ENCODE assay signal across 8 mouse cellular contexts in the genomic region with DNA sequence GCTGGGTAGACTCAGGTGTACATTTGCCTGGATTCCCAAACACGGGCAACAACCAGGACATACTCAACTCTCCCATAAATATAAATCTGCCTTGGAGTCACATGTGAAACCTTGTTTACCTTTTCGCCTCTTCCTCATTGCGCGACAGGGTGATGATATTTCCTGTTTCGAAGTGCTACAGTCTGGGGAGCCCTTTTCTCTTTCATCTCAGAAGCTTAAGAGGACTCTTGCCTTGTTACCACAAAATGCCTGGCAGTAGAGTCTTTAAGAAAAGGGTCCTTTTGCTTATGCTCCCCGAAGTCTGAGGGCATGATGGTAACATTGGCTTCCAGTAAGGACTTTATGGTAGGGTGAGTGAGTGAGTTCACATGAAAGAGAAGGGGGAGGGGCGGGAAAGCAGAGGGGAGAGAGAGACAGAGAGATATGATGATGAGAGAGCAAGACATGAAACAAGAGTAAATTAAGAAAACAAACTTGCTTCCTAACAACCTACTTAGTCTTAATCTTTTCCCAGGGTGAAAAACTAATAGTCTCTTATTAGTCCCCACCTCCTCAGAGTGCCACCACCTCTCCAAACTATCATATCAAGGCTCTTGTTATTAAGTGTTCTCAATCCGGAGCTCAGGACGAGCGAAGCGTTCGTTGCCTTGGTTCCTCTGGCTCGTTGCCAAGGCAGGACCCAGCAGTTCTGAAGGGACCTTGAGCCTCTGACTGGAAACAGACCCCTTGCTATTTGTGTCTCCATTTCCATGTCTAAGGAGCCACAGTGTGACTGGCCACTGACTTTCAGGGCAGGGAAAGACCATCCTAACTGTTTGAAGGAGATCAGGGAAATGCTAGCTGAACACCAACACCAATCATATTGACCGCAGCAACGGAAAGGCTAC.
DNase-seq lines count a peak whose midpoint lies in the region; ATAC-seq and TF ChIP-seq lines count a peak whose summit lies in the region.

No protein-coding gene starts in this region.

- no peak overlapping the region for H3K4me3 ChIP-seq in spleen, adult 2 months (ENCODE audit: extremely low read depth, insufficient read depth, insufficient read length)
- H3K4me3 ChIP-seq in lung, embryonic 16.5 days (ENCODE audit: low read length) = no peak overlapping the region

- ATAC-seq in lung, embryonic 16.5 days (ENCODE audit: low read depth) = peak; percentile 73
- ATAC-seq in megakaryocyte-erythroid progenitor cell, adult 5-6 weeks (replicated peaks; ENCODE audit: low FRiP score, low TSS enrichment, poor library complexity, severe bottlenecking) = no peak

- no peak for TF ChIP-seq POLR2A in spleen, adult 2 months (IDR thresholded peaks at IDR 0.05; ENCODE audit: low read depth, low read length)

- H3K27ac ChIP-seq in spleen, adult 2 months (ENCODE audit: insufficient read depth, low read length) = peak overlapping the region; percentile 33; the same call in 1 of the 2 replicates
- H3K27ac ChIP-seq in lung, embryonic 16.5 days (ENCODE audit: low read length) = no peak overlapping the region

- no peaks in the 10 kb centered on the region for H3K4me1 ChIP-seq in spleen, adult 2 months (ENCODE audit: control insufficient read depth, insufficient read depth, insufficient read length)
- H3K4me1 ChIP-seq in lung, embryonic 16.5 days (replicated peaks; ENCODE audit: control insufficient read depth, insufficient read depth, low read length) = peaks cover 9% of the 10 kb centered on the region

- intact Hi-C loops in gastrocnemius, postnatal 36 days (cut with DNase I) = no loop called here

- H3K9me3 ChIP-seq in lung, embryonic 16.5 days (ENCODE audit: control insufficient read depth, low read length) = no peaks in the 10 kb centered on the region

- no peaks in the 10 kb centered on the region for H3K27me3 ChIP-seq in spleen, adult 2 months (ENCODE audit: control insufficient read depth, insufficient read depth, low read length)
- H3K27me3 ChIP-seq in lung, embryonic 16.5 days (ENCODE audit: control insufficient read depth, insufficient read depth, low read depth, low read length) = no peaks in the 10 kb centered on the region

- 64% methylated on average over 15 of the region's 15 CpGs for WGBS in spleen, adult 2 months
- WGBS in lung, embryonic 16.5 days = 29% methylated on average over 15 of the region's 15 CpGs

- no peak for TF ChIP-seq CTCF in spleen, adult 2 months (IDR thresholded peaks at IDR 0.05; ENCODE audit: extremely low read depth, insufficient read depth, insufficient read length, insufficient replicate concordance)

- H3K4me2 ChIP-seq in lung, embryonic 16.5 days (ENCODE audit: low read depth, low read length) = no peak overlapping the region

- no peaks in the 10 kb centered on the region for H3K36me3 ChIP-seq in spleen, adult 2 months (ENCODE audit: control insufficient read depth, insufficient read depth, low read length)
- H3K36me3 ChIP-seq in lung, embryonic 16.5 days (ENCODE audit: control insufficient read depth, insufficient read depth, low read length) = no peaks in the 10 kb centered on the region

- DNase-seq in cerebellum, adult 11 months = peak; percentile 4
- DNase-seq in cerebellum, adult 8-10 months = no peak
- DNase-seq in spleen, adult 2 months (ENCODE audit: low read depth in 1 of 2, low spot score in 2 of 2) = peak in 1 of 2 experiments; percentile 36
- no peak for DNase-seq in spleen, postnatal 4 days (ENCODE audit: low spot score in 2 of 2)
- no peak for DNase-seq in gastrocnemius, postnatal 36 days
- DNase-seq in kidney, adult 8-10 months = no peak

- no peak overlapping the region for H3K9ac ChIP-seq in lung, embryonic 16.5 days (ENCODE audit: low read length)
